Mouse (Mus musculus) hindbrain, embryonic 12.5 days (tissue): Measurements from ENCODE around the gene Zfp46. TPM values are rescaled to one million over a fixed set of nuclear protein-coding genes. Genes with fewer than 3 reads are reported as not detected.
A peak's percentile ranks its signal among the peaks of the same experiment; 100 is the strongest.

Experiments
- ATAC-seq: fragments of 200-750 bp; cut with Nextera tagmentation; 2 replicates; pipeline ENCODE4 v1.8.0; 2017; ENCODE audit warnings: moderate TSS enrichment; ENCODE audit not compliant: low FRiP score
- H3K27ac ChIP-seq: fragments of 300-500 bp; sonication (generic); 2 replicates; pipeline ENCODE4 v1.5.1; 2016; ENCODE audit warnings: mild to moderate bottlenecking
- H3K27me3 ChIP-seq: fragments of 300-500 bp; sonication (generic); 2 replicates; pipeline ENCODE4 v1.6.1; 2016; ENCODE audit warnings: mild to moderate bottlenecking
- H3K36me3 ChIP-seq: fragments of 300-500 bp; sonication (generic); 2 replicates; pipeline ENCODE4 v1.6.1; 2016; ENCODE audit warnings: mild to moderate bottlenecking
- H3K4me1 ChIP-seq: fragments of 300-500 bp; sonication (generic); 2 replicates; pipeline ENCODE4 v1.6.1; 2016
- H3K4me2 ChIP-seq: fragments of 300-500 bp; sonication (generic); replicated peaks from 2 replicates; pipeline ENCODE4 v1.6.1; 2016; ENCODE audit warnings: mild to moderate bottlenecking
- H3K4me3 ChIP-seq: fragments of 300-500 bp; sonication (generic); 2 replicates; pipeline ENCODE4 v1.5.1; 2016; ENCODE audit warnings: mild to moderate bottlenecking
- H3K9ac ChIP-seq: fragments of 300-500 bp; sonication (generic); 2 replicates; pipeline ENCODE4 v1.6.1; 2016; ENCODE audit warnings: mild to moderate bottlenecking, moderate library complexity
- H3K9me3 ChIP-seq: fragments of 300-500 bp; sonication (generic); replicated peaks from 2 replicates; pipeline ENCODE4 v1.6.1; 2016; ENCODE audit warnings: mild to moderate bottlenecking
- WGBS: fragments of 180-500 bp; shearing (Covaris S2); methylation state at CpG from one replicate; pipeline ENCODE4 v1.1.7; 2016; 5-methylcytosine and 5-hydroxymethylcytosine counted together
- polyA plus RNA-seq: library from polyadenylated mRNA; unstranded; fragments of >200 nt; fragmentation: Nextera tagmentation; extraction: Ambion mirVana; gene quantifications from 2 replicates; pipeline ENCODE4 v1.2.1, GENCODE M21; 2016

Zfp46 gene
- polyA plus RNA-seq, 1 experiment from 2014 or later, result 42.4 TPM

DNA sequence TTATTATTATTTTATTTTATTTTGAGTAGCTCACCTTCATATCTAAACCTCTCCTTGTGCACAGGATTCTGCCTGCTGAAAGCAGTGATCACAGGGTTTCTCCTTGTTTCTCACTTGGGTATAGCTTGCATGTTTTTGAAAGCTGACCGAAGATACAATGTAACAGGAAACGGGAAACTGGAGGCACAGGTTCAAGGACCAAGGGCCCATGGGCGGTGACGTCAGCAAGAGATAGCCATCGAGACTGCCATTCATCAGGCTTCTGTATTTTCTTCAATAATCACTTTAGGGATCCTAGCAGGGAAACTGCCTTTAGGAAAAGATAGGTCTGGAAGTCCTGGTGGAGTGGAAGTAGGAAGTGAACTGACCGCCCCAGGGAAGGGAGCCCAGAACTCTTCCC, 7.2 kb downstream of the Zfp46 start:
- Histone ChIP-seq H3K27me3 (peaks cover 26% of the 10 kb centered on the region), H3K9ac (no peak overlapping the region), H3K27ac (no peak overlapping the region), H3K36me3 (peaks cover 80% of the 10 kb centered on the region), H3K4me2 (no peak overlapping the region), H3K4me3 (no peak overlapping the region), H3K9me3 (no peaks in the 10 kb centered on the region), H3K4me1 (peaks cover 25% of the 10 kb centered on the region)
- no peak for ATAC-seq
- WGBS, result 92% methylated on average over 6 of the region's 6 CpGs

- no peak overlapping the region for H3K4me3 ChIP-seq
- no peak overlapping the region for H3K9ac ChIP-seq
- no peak for ATAC-seq
- no peak overlapping the region for H3K4me2 ChIP-seq
- H3K4me1 ChIP-seq, result peaks cover 4% of the 10 kb centered on the region
- no peaks in the 10 kb centered on the region for H3K27me3 ChIP-seq
- H3K9me3 ChIP-seq, result no peaks in the 10 kb centered on the region
- 79% methylated on average over 7 of the region's 7 CpGs for WGBS
- H3K36me3 ChIP-seq, result peaks cover 43% of the 10 kb centered on the region
- H3K27ac ChIP-seq, result no peak overlapping the region
Measured at GRCm38 (mm10) chr4:136295941-136296340, 11.5 kb downstream of the Zfp46 start.

GRCm38 (mm10) chr4:136302462-136302861, 18.0 kb downstream of the Zfp46 start:
- H3K9me3 ChIP-seq, result no peaks in the 10 kb centered on the region
- no peaks in the 10 kb centered on the region for H3K27me3 ChIP-seq
- ATAC-seq, result no peak
- no peaks in the 10 kb centered on the region for H3K4me1 ChIP-seq
- H3K27ac ChIP-seq, result no peak overlapping the region
- WGBS, result 84% methylated on average over 4 of the region's 4 CpGs
- no peak overlapping the region for H3K4me3 ChIP-seq
- H3K4me2 ChIP-seq, result no peak overlapping the region
- no peaks in the 10 kb centered on the region for H3K36me3 ChIP-seq
- no peak overlapping the region for H3K9ac ChIP-seq

- WGBS, result 52% methylated on average over 2 of the region's 2 CpGs
- no peak for ATAC-seq
Measured at GRCm38 (mm10) chr4:136304181-136304580, 19.7 kb downstream of the Zfp46 start.

GRCm38 (mm10) chr4:136308355-136308754, 23.9 kb downstream of the Zfp46 start:
- H3K36me3 ChIP-seq, result no peaks in the 10 kb centered on the region
- no peak for ATAC-seq
- H3K4me3 ChIP-seq, result no peak overlapping the region
- no peaks in the 10 kb centered on the region for H3K27me3 ChIP-seq
- WGBS, result 54% methylated on average over 2 of the region's 2 CpGs
- H3K9ac ChIP-seq, result no peak overlapping the region
- no peak overlapping the region for H3K27ac ChIP-seq
- H3K4me2 ChIP-seq, result no peak overlapping the region
- peaks cover 18% of the 10 kb centered on the region for H3K4me1 ChIP-seq
- H3K9me3 ChIP-seq, result no peaks in the 10 kb centered on the region

More at GRCm38 (mm10) chr4:136304181-136304580, 19.7 kb downstream of the Zfp46 start:
- Histone ChIP-seq H3K9ac (no peak overlapping the region), H3K27ac (no peak overlapping the region), H3K4me3 (no peak overlapping the region), H3K27me3 (no peaks in the 10 kb centered on the region), H3K9me3 (no peaks in the 10 kb centered on the region), H3K4me1 (peaks cover under 1% of the 10 kb centered on the region; the same call in 1 of the 2 replicates), H3K4me2 (no peak overlapping the region), H3K36me3 (no peaks in the 10 kb centered on the region)

GRCm38 (mm10) chr4:136309780-136310179, 25.3 kb downstream of the Zfp46 start:
- peak overlapping the region; percentile 69; the same call in 1 of the 2 replicates for H3K9ac ChIP-seq
- H3K27ac ChIP-seq, result peak overlapping the region; percentile 92
- H3K9me3 ChIP-seq, result no peaks in the 10 kb centered on the region
- peak overlapping the region; percentile 98 for H3K4me3 ChIP-seq
- no peak for ATAC-seq
- no peaks in the 10 kb centered on the region for H3K36me3 ChIP-seq
- 10% methylated on average over 11 of the region's 11 CpGs for WGBS
- peak overlapping the region; percentile 67 for H3K4me2 ChIP-seq
- H3K27me3 ChIP-seq, result no peaks in the 10 kb centered on the region
- H3K4me1 ChIP-seq, result peaks cover 29% of the 10 kb centered on the region

- Histone ChIP-seq H3K9me3 (no peaks in the 10 kb centered on the region), H3K4me2 (peak within 1 kb of the TSS; percentile 77), H3K36me3 (no peaks in the 10 kb centered on the region), H3K9ac (peak within 1 kb of the TSS; percentile 100), H3K4me3 (peak within 1 kb of the TSS; percentile 98), H3K27me3 (no peaks in the 10 kb centered on the region), H3K4me1 (peaks cover 32% of the 10 kb centered on the region), H3K27ac (peak within 1 kb of the TSS; percentile 97)
- ATAC-seq, result peak; percentile 100
- under 1% methylated on average over 63 of the region's 65 CpGs for WGBS
Measured at GRCm38 (mm10) chr4:136310229-136311041, 26.0 kb downstream of the Zfp46 start, which contains the start of gene Hnrnpr. Gene Hnrnpr (plus strand): TSS chr4:136310942.

- Histone ChIP-seq H3K36me3 (peaks cover 1% of the 10 kb centered on the region; the same call in 1 of the 2 replicates), H3K27me3 (no peaks in the 10 kb centered on the region)
Measured at GRCm38 (mm10) chr4:136311042-136311999, 26.8 kb downstream of the Zfp46 start.

DNA sequence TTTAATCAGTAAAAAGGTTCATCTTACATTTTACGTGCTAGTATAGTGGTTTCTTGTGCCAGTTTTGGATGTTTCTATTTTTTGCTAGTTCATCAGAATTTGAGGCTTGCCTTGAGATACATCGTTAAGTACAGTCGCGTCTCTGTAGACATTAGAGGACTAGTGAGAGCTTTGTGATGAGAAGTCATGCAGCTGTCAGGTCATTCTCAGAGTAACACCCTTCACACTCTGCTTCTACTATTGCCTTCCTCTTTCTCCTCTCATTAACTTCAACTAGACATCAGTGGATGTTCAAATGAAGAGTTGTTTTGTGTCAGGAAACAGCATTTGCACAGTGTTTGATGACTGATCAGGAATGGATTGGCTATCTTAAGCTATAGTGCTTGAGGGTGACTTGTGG, 28.1 kb downstream of the Zfp46 start:
- H3K9ac ChIP-seq, result 0 out of 2 replicates have a peak overlapping the region, but pooled peaks have one; percentile 23
- 37% methylated on average over 4 of the region's 4 CpGs for WGBS
- ATAC-seq, result no peak
- H3K4me2 ChIP-seq, result peak overlapping the region; percentile 77
- peaks cover 12% of the 10 kb centered on the region for H3K36me3 ChIP-seq
- H3K9me3 ChIP-seq, result no peaks in the 10 kb centered on the region
- no peak overlapping the region for H3K27ac ChIP-seq
- H3K27me3 ChIP-seq, result no peaks in the 10 kb centered on the region
- peaks cover 32% of the 10 kb centered on the region for H3K4me1 ChIP-seq
- H3K4me3 ChIP-seq, result peak overlapping the region; percentile 98

More at GRCm38 (mm10) chr4:136311042-136311999, 26.8 kb downstream of the Zfp46 start:
- H3K9me3 ChIP-seq, result no peaks in the 10 kb centered on the region
- ATAC-seq, result peak; percentile 13
- WGBS, result under 1% methylated on average over 66 of the region's 81 CpGs
- peak overlapping the region; percentile 100 for H3K9ac ChIP-seq
- H3K4me2 ChIP-seq, result peak overlapping the region; percentile 77
- peaks cover 32% of the 10 kb centered on the region for H3K4me1 ChIP-seq
- H3K4me3 ChIP-seq, result peak overlapping the region; percentile 98
- H3K27ac ChIP-seq, result peak overlapping the region; percentile 97

DNA sequence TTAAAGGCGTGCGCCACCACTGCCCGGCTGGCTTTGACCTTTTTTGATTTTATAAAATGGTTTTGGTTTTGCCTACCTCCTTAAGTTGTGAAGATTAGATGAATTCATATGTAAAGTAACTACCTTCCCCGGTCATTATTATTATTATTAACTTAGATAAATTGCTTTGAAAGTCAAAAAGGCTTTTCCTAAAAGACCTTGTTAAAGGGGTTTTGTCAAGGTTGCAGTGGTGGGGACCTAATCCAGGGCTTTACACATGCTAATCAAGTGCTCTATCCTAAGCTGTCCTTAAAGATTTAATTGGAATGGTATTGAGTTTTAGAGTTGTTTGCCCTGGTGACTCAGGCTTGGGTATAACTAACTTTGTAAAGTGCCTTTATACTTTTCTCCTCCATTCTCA, 33.2 kb downstream of the Zfp46 start:
- Histone ChIP-seq H3K27ac (no peak overlapping the region), H3K36me3 (peaks cover 56% of the 10 kb centered on the region), H3K4me1 (peaks cover 19% of the 10 kb centered on the region), H3K27me3 (no peaks in the 10 kb centered on the region), H3K4me3 (no peak overlapping the region), H3K9me3 (no peaks in the 10 kb centered on the region), H3K4me2 (no peak overlapping the region), H3K9ac (no peak overlapping the region)
- ATAC-seq, result no peak
- 85% methylated on average over 4 of the region's 4 CpGs for WGBS

GRCm38 (mm10) chr4:136320016-136320415, 35.5 kb downstream of the Zfp46 start:
- H3K27me3 ChIP-seq, result no peaks in the 10 kb centered on the region
- H3K4me1 ChIP-seq, result peaks cover 1% of the 10 kb centered on the region; the same call in 1 of the 2 replicates
- no peak overlapping the region for H3K4me2 ChIP-seq
- no peak overlapping the region for H3K9ac ChIP-seq
- no peak for ATAC-seq
- H3K27ac ChIP-seq, result no peak overlapping the region
- no peak overlapping the region for H3K4me3 ChIP-seq
- H3K36me3 ChIP-seq, result peaks cover 71% of the 10 kb centered on the region
- H3K9me3 ChIP-seq, result no peaks in the 10 kb centered on the region
- 88% methylated on average over 4 of the region's 4 CpGs for WGBS

DNA sequence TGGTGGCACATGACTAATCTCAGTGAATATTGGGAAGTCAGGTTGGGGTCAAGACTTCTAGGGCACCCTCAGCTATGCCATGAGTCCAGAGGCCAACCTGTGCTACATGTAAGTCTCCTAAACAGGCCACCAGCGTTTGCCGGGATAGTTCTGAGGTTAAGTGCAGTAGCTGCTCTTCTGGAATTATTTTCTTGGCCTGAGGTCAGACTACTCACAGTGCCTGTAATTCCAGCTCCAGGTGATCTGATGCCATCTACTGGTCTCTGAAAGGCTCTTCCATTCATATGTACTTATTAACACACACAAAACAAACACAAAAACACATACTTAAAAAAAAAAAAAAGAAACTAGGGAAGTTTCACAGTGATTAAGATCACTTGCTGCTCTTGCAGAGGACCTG, 39.7 kb downstream of the Zfp46 start:
- no peak overlapping the region for H3K9ac ChIP-seq
- WGBS, result 86% methylated on average over 2 of the region's 2 CpGs
- H3K4me1 ChIP-seq, result no peaks in the 10 kb centered on the region
- H3K4me3 ChIP-seq, result no peak overlapping the region
- no peak overlapping the region for H3K27ac ChIP-seq
- no peaks in the 10 kb centered on the region for H3K27me3 ChIP-seq
- H3K9me3 ChIP-seq, result no peaks in the 10 kb centered on the region
- no peak overlapping the region for H3K4me2 ChIP-seq
- H3K36me3 ChIP-seq, result peaks cover 62% of the 10 kb centered on the region
- no peak for ATAC-seq
